Mouse (Mus musculus): ENCODE data around the gene Celf5.

- TF ChIP-seq CTCF (IDR thresholded peaks at IDR 0.05; ENCODE audit: borderline replicate concordance, insufficient read depth, low read depth, low read length) (no peak), POLR2A (IDR thresholded peaks at IDR 0.05; ENCODE audit: borderline replicate concordance, insufficient read depth, low read length) (peak; percentile 74)
These were observed 13.9 kb upstream of the Celf5 start, which contains the start of gene Ncln for GRCm38 (mm10) chr10:81496264-81496901.

Measured in cerebellum, adult 2 months (tissue).